Mouse (Mus musculus) retina, postnatal 1 day (tissue): ENCODE data around the gene Gucy2d.

Experiments used
- DNase-seq: peaks from one replicate; pipeline ENCODE4 v3.0.0-alpha.2; 2012

The Gucy2d gene

GRCm38 (mm10) chr7:98439956-98440466 lies at the start of gene Gucy2d:
Gucy2d (plus strand) TSS chr7:98440416.
- DNase-seq: no peak

DNA sequence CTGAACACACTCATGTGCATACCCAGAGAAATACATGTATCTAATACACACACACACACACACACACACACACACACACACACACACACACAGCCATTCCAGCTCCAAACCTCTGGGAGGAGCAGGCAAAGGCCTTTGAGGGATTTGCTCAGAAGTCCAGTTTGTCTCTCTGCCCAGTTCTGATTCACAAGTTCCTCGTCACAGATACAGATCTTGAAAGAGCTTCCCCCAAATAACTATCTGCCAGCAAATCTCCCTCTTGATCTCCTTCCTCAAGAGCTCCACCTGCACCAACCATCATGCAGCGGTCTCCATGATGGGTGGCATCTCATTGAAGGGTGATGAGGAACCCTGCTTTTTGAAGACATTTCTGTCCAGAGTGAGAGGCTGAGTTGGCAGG lies 49.7 kb upstream of the Gucy2d start:
- no peak for DNase-seq

DNA sequence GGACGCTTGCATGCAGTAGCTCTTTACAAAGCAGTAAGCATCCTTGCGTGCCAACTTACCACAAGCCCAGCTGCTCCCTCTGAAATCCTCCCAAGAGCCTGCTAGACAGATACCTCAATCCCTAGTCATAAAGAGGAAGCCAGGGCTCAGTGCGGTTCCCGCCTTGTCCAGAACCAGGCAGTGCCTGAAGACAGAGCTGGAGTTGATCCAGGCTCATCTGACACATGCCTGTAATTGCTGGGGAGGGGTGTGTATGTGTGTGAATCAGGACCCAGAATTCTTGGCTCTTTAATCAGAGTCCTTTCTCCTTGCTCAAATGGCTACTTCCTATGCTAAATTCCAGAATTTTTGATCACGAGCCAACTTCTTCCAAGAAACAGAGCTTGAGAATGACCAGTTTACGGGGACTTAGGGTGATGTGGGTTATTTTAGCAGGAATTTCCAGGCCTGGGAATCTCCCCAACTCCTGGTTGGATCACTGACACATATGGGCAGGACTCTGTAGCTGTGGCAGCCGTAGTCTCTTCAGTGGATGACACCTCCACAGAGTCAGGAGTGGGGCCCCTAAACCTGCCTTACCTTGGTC lies 48.8 kb upstream of the Gucy2d start:
- DNase-seq: no peak

- no peak for DNase-seq
These were observed 47.6 kb upstream of the Gucy2d start for GRCm38 (mm10) chr7:98392466-98393201.

GRCm38 (mm10) chr7:98402582-98403574 lies 37.3 kb upstream of the Gucy2d start:
- peak; percentile 69 for DNase-seq

DNA sequence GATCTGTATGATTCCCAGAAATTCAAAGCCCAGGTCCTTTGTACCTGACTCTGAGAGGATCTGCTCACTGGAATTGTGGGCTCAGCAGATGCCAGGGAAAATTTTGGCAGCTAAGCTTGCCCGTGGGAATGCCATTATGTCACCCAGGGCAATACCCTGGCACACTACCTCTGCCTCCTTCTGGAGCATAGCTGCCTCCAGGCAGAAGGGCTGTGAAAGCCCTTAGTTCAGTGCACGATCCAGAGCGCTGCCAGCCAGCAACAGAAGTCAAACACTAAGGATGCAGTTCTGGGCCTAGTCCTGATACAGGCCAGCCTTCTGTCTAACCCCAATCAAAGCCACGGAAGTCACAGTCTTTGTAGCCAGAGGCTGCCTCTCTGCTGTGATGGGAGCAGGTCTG lies 36.2 kb upstream of the Gucy2d start:
- DNase-seq: no peak

DNA sequence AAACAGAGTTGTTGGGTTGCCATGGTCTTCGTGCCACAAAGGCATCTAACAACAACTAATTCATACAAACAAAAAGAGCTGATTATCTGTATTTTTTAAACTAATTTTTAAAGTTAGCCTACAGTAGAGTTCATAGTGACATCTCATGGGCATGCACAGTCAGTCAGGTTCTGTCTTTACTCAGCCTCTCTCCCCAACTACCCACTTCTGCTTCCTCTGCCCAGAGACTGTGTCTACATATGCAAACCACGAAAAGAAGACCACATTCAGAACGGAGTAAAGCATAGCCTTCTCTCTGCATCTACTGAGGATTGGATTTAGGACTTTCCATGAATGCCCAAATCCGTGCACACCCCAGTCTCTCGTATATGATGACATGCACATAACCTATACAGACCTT lies 32.6 kb upstream of the Gucy2d start:
- no peak for DNase-seq

DNA sequence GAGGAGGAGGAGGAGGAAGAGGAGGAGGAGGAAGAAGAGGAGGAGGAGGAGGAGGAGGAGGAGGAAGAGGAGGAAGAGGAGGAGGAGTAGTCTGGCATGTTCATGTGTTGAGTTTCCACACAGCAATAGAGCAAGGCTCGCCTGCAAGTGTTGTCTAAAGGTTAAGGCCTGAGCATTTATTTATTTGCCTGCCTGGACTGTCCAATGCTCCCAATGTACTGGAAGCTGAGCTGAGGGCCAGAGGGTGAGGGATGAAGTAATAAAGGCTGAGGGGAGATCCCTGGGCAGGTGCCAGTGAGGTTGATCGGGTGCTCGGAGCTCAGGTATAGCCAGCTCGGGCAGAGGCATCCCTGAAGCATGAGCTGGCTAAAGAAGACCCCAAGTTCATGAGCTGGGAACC lies 27.1 kb upstream of the Gucy2d start:
- no peak for DNase-seq

DNA sequence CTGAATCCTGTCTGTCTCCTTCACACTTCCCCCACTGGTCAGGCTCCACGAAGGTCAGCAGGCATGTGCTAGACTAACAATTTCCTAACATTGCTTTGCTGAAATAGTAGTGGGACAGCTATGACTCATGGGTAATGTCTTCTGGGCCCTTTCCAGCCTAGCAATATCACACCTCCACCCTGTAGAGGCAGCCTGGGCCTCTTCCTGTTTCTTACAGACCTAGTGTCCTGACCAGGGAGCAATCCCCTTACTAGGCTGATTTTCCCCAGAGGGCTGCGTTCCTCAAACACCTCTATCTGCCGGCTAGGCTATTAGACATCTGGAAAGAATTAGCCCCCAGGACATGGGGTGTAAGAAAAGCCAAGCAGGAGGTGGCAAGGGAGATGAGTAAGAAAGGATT lies 24.7 kb upstream of the Gucy2d start:
- DNase-seq: no peak

GRCm38 (mm10) chr7:98416020-98416419 lies 24.2 kb upstream of the Gucy2d start:
- no peak for DNase-seq

DNA sequence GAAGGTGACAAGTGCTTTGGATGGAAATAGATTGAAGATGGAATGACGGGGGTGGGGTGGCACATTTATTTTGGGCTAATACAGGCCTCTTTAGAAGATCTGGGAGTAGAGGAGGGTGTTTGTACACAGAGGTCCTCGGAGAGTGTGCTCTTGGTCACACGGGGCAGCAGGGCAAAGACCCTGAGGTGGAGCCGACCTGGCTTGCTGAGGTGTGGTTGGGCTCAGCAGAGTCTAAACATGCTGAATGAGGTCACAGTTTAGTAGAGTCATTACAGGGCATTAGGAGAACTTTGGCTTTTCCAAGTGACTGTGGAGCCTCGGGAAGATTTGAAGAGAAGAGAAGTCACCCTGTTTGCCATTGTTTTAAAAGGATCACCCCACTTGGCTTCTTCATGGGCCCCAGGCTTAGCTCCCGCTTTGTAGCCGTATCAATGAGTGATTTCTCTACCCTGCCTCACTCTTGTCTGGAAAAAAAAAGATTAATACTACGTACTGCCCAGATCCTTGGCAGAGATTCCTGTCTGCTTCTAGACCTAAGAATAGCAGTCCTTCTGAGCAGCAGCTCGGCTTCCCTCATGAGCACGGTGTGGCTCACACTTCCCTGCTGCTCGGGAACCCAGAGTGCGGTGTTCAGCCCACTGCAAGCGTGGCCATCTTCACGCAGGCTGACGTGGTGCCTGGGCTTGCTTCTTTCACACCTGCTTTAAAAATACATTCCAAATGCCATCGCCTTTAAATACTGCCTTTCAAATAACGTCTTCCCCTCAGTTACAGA lies 22.0 kb upstream of the Gucy2d start:
- no peak for DNase-seq

GRCm38 (mm10) chr7:98419366-98419765 lies 20.9 kb upstream of the Gucy2d start:
- DNase-seq: peak; percentile 25

DNA sequence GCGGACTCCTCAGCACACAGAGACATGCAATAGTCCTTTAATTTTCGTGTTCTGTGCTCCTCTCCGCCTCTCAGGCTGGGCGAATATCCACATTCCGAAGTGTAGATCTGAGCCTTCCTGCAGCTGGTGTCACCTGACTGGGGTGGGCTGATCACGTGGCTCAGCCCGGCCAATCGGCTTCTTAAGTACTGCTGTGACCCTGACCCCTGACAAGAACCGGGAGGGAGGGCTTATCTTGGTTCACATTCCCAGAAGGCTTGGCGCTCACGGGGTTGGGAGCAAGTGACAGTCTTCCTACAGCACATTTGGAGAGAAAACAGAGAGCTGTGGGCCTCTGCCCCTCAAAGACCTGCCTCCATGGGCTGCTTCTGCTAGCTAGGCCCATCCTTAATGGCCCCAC lies 16.7 kb upstream of the Gucy2d start:
- no peak for DNase-seq

DNA sequence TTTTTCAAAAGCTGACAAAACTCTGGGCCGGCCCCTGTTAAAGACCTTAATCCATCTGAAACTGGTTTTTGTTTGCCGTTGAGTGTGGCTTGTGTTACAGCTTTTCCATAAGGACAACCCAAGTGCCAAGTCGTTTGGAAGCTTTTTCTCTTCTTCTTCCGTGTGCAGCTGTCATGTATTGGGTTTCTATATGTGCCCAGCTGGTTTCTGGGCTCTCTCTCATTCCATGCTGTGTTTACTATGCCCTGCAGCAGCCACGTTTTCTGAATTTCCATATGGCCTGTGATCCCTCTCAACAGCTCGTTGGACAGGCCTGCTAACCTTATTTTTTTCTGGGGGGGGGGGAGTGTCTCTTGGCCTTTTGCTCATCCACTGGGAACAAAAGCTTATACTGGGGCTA lies 15.8 kb upstream of the Gucy2d start:
- no peak for DNase-seq

DNA sequence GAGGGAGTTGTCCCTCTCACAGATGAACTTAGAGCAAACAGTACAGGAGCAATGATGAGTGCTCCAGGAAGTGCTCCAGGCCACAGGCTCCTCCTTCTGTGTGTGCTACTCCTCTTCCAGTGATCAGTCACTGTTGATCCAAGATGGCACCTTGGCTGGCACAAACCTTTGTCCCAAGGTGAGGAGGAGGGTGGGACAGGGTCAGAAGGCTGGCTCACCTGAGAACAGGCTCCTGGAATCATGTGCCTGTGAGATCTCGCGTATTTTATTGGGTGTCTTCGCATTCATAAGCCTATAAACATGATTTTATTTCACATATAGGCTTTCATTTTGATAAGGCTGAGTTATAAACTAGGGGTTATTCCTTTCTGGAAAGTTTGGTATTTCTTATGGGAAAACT lies 14.7 kb upstream of the Gucy2d start:
- DNase-seq: no peak

- DNase-seq: no peak
These were observed 13.6 kb upstream of the Gucy2d start for GRCm38 (mm10) chr7:98426641-98427040.

DNA sequence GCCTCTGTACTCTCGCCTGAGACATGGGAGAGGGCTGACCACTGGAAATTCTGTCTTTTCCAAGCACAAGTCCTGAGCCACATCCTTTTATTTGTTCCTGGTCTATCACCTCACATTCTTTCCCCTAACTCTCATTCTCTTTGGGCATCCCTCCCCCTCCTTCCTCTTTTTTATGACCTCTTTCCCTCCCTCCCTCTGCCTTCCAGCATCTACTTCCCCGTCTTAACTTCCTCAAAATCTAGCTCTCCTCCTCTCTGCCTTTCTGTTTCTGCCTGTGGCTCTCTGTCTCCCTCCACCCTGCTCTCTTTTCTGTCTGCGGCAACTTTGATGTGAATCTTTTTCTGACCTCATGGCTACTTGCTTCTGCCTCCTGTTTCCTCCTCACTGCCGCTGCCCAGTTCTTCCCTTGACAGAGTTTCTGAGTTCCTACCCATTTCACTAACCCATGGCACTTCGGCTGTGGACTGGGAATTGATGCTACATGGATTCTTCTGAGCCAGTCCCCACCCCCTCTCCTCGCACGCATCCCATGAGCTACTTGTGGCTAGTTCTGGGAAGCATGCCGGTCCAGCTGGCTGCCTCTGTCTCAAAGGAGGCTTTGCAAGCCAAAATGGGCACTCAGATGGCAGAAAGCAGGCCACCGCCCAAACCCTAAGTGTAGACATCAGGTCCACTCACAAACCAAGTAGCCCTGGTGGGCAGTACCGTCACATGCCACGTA lies 12.9 kb upstream of the Gucy2d start:
- DNase-seq: no peak

DNA sequence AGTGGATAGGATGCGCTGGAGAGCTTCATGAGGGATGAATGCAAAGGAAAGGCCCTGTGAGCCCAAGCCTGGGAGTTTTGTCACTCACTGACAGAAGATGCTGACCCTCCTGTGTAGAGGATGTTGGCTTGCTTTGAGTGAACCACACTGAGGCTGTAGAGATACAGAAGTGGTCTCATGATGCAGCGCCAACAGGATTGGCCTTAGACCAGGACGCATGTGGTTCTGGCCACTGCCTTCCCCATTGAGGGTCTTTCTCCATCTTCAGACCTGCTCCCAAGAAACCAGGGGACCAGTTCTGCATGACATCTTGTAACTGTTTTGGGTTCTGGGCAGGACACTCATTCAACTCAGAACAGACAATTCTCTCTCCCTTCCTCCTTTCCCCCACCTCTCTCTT lies 10.6 kb upstream of the Gucy2d start:
- no peak for DNase-seq

DNA sequence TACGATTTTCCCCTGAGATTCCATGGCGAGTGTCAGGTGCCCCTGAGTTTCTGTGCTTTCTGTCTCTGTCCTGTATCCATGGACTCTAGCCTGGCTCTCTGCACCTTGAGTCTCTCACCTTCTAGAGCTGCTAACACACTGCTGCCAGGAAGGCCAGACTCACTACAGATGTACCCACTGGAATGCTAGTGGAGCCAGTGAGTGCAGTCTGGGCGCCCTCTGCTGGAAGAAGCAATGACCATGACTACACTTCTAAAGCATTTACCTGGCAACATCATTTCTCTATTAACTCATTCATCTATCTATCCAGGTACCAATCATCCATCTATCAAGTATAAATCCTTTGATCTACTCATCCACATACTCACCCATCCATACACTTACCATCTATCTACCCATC lies 9.4 kb upstream of the Gucy2d start:
- DNase-seq: peak; percentile 77

- peak; percentile 65 for DNase-seq
These were observed 2.6 kb upstream of the Gucy2d start for GRCm38 (mm10) chr7:98437629-98438028.

- DNase-seq: no peak
These were observed 6.7 kb downstream of the Gucy2d start for GRCm38 (mm10) chr7:98446873-98447272.
